Mouse (Mus musculus) limb, embryonic 15.5 days (tissue): ENCODE results near the gene Cnn2. TPM values are rescaled to one million over a fixed set of nuclear protein-coding genes. Genes with fewer than 3 reads are reported as not detected.
A peak's percentile ranks its signal among the peaks of the same experiment; 100 is the strongest.

Experiments
- ATAC-seq: fragments of 200-750 bp; cut with Nextera tagmentation; 2 replicates; pipeline ENCODE4 v1.8.0; 2017; ENCODE audit warnings: low read depth, moderate TSS enrichment; ENCODE audit not compliant: insufficient number of reproducible peaks, low FRiP score, low TSS enrichment
- H3K27ac ChIP-seq: fragments of 300-500 bp; sonication (generic); 2 replicates; pipeline ENCODE4 v1.5.1; 2015; ENCODE audit warnings: moderate library complexity, mild to moderate bottlenecking, inconsistent platforms
- H3K27me3 ChIP-seq: fragments of 300-500 bp; sonication (generic); 2 replicates; pipeline ENCODE4 v1.6.1; 2015; ENCODE audit warnings: inconsistent platforms
- H3K36me3 ChIP-seq: fragments of 300-500 bp; sonication (generic); 2 replicates; pipeline ENCODE4 v1.6.1; 2015; ENCODE audit warnings: inconsistent platforms
- H3K4me1 ChIP-seq: fragments of 300-500 bp; sonication (generic); 2 replicates; pipeline ENCODE4 v1.6.1; 2015; ENCODE audit warnings: inconsistent platforms
- H3K4me2 ChIP-seq: fragments of 300-500 bp; sonication (generic); 2 replicates; pipeline ENCODE4 v1.6.1; 2015; ENCODE audit warnings: mild to moderate bottlenecking, inconsistent platforms
- H3K4me3 ChIP-seq: fragments of 300-500 bp; sonication (generic); 2 replicates; pipeline ENCODE4 v1.5.1; 2015; ENCODE audit warnings: mild to moderate bottlenecking, inconsistent platforms
- H3K9ac ChIP-seq: fragments of 300-500 bp; sonication (generic); 2 replicates; pipeline ENCODE4 v1.6.1; 2015; ENCODE audit warnings: inconsistent platforms
- H3K9me3 ChIP-seq: fragments of 300-500 bp; sonication (generic); 2 replicates; pipeline ENCODE4 v1.6.1; 2016; ENCODE audit warnings: inconsistent platforms
- whole genome bisulfite sequencing: fragments of 180-500 bp; shearing (Covaris S2); methylation state at CpG from one replicate; pipeline ENCODE4 v1.1.7; 2015; 5-methylcytosine and 5-hydroxymethylcytosine counted together
- polyA plus RNA-seq: library from polyadenylated mRNA; unstranded; fragments of >200 nt; fragmentation: Nextera tagmentation; extraction: Ambion mirVana; gene quantifications from 2 replicates; pipeline ENCODE4 v1.2.1, GENCODE M21; 2015

Cnn2 gene
- polyA plus RNA-seq, 1 experiment from 2014 or later, result 270 TPM

DNA sequence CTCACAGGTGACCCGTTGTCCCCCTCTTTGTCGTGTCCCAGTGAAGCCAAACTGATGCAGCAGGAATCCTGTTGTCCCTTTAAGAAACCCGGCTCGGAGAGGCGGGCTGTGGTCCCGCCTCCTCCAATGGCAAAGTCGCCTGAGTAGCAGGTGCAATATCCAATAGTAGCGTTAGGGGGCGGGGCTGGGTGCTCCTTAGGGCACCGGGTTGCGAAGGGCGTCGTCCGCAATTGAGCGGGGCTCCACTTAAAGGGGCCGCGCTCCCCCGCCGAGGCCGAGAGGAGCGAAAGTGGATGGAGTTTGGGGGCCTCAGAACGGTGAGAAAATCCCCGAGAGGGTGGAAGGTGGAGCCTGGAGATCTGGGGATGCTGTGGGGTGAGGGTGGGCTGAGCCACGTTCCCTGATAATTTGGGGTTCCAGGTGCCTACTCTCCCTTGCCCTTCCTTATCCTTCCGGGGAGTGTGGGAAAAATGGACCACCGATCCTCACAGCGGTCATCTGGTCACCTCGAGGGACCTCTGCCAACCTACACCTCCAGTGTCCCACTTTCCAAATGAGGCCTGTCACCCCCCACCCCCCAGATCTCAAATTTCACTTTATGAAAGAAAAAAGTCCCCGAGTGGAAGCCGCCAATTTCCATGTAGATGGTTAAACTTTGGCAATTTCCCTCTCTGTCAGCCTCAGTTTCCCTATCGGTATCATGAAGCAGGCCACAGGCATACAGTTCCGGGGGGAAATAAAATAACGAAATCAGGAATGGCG, 8.1 kb downstream of the Cnn2 start, which contains the start of gene Abca7:
Gene Abca7, plus strand, starts transcription at position 223 of the 762 bp plus-strand sequence.
- WGBS, result under 1% methylated on average over 34 of the region's 34 CpGs
- Histone ChIP-seq H3K4me1 (peaks cover 19% of the 10 kb centered on the region), H3K9me3 (no peaks in the 10 kb centered on the region), H3K27ac (peak within 1 kb of the TSS; percentile 54), H3K4me2 (peak within 1 kb of the TSS; percentile 88), H3K9ac (peak within 1 kb of the TSS; percentile 35; the same call in 1 of the 2 replicates), H3K4me3 (peak within 1 kb of the TSS; percentile 51), H3K36me3 (peaks cover 38% of the 10 kb centered on the region), H3K27me3 (peaks cover 19% of the 10 kb centered on the region; the same call in 1 of the 2 replicates)
- peak; percentile 74 for ATAC-seq

DNA sequence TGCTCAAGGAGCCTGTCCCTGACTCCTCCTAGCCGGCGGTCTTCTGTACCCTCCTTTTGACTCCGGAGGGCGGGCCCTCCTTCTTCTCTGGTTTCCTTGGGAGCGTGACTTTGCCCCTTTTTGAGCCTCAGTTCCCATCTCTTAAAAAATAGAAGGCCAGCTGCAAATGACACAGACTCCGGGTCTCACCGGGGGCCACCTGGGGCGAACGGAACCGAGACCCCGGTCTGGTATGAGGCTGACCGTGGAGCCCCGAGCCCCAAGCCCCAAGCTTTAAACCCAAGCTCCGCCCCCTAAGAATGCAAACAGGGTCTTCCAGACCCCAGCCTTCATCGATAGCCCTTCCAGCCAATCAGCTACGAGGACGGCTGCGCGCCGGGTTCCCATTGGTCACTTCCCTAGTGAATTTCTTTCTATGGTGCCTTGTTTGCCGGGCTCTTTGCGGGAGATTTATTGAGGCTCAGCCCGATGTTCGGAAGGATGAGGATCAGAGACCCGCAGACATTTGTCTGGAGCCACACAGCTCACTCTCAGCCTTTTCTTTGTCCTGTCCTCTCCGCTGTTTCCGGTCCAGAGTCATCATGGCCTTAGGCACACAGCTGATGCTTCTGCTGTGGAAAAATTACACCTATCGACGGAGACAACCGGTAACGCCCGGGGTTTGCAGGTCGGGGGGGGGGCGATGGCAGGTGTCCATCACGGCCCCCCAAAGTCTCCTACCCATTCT, 8.8 kb downstream of the Cnn2 start:
- H3K27me3 ChIP-seq, result peaks cover 26% of the 10 kb centered on the region
- ATAC-seq, result peak; percentile 55; the same call in 1 of the 2 replicates
- WGBS, result under 1% methylated on average over 35 of the region's 35 CpGs
- H3K4me2 ChIP-seq, result peak overlapping the region; percentile 88
- H3K4me1 ChIP-seq, result peaks cover 19% of the 10 kb centered on the region
- H3K9me3 ChIP-seq, result no peaks in the 10 kb centered on the region
- H3K27ac ChIP-seq, result peak overlapping the region; percentile 54; the same call in 1 of the 2 replicates
- H3K4me3 ChIP-seq, result peak overlapping the region; percentile 51
- H3K36me3 ChIP-seq, result peaks cover 30% of the 10 kb centered on the region
- no peak overlapping the region for H3K9ac ChIP-seq

DNA sequence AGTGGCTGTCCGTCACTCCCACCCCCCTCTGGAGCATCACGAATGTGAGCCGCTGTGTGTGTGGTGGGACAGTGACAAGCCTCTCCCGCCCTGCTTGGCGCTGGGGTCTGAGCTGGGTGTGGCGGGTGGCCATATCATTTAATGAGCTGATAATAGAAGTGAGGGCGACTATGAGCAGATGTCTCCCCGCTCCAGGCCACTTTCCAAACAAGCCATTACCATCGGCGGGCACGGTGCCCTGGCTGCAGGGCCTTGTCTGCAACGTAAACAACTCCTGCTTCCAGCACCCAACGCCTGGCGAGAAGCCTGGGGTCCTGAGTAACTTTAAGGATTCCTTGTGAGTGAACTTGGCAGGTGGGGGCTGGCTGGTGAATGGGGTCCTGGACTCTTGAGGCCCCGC, 9.4 kb downstream of the Cnn2 start:
- H3K4me3 ChIP-seq, result peak overlapping the region; percentile 51
- peaks cover 32% of the 10 kb centered on the region for H3K27me3 ChIP-seq
- H3K4me2 ChIP-seq, result peak overlapping the region; percentile 88
- H3K4me1 ChIP-seq, result peaks cover 24% of the 10 kb centered on the region
- ATAC-seq, result no peak
- WGBS, result 9% methylated on average over 15 of the region's 15 CpGs
- H3K27ac ChIP-seq, result no peak overlapping the region
- H3K9ac ChIP-seq, result no peak overlapping the region
- no peaks in the 10 kb centered on the region for H3K9me3 ChIP-seq
- H3K36me3 ChIP-seq, result peaks cover 24% of the 10 kb centered on the region

DNA sequence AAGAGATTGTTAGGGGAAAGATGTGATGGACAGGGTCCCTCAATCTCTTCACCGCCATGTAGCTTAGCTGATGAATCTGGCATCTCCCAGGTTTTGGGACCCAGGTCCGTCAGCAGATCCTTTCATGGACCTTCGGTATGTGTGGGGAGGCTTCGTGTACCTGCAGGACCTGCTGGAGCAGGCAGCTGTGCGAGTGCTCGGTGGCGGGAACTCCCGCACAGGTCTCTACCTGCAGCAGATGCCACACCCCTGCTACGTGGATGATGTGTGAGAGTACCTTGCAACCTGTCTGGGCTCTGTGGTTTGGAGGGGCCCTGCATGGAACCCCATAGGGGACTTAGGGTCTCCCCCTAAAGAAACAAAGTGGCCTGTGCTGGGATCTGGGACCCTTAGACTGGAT, 13.6 kb downstream of the Cnn2 start:
- H3K36me3 ChIP-seq, result no peaks in the 10 kb centered on the region
- H3K9ac ChIP-seq, result no peak overlapping the region
- no peak overlapping the region for H3K4me3 ChIP-seq
- ATAC-seq, result peak; percentile 31; the same call in 1 of the 2 replicates
- peaks cover 38% of the 10 kb centered on the region for H3K27me3 ChIP-seq
- no peak overlapping the region for H3K27ac ChIP-seq
- no peak overlapping the region for H3K4me2 ChIP-seq
- H3K4me1 ChIP-seq, result peaks cover 28% of the 10 kb centered on the region
- WGBS, result 71% methylated on average over 9 of the region's 9 CpGs
- H3K9me3 ChIP-seq, result no peaks in the 10 kb centered on the region

DNA sequence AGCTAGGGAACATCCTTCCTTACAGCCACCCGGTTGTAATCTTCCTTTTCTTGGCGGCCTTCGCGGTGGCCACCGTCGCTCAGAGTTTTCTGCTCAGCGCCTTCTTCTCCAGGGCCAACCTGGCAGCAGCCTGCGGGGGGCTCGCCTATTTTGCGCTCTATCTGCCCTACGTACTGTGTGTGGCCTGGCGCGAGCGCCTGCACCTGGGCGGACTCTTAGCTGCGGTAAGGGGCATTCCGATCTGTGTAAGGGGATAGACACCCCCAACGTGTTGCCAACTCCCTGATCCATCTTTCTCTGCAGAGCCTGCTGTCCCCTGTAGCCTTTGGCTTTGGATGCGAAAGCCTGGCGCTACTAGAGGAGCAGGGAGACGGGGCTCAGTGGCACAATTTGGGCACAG, 14.4 kb downstream of the Cnn2 start:
- 34% methylated on average over 21 of the region's 21 CpGs for WGBS
- H3K9me3 ChIP-seq, result no peaks in the 10 kb centered on the region
- H3K4me2 ChIP-seq, result no peak overlapping the region
- H3K27me3 ChIP-seq, result peaks cover 32% of the 10 kb centered on the region
- no peak overlapping the region for H3K4me3 ChIP-seq
- peak overlapping the region; percentile 9; the same call in 1 of the 2 replicates for H3K27ac ChIP-seq
- H3K4me1 ChIP-seq, result peaks cover 19% of the 10 kb centered on the region
- no peak overlapping the region for H3K9ac ChIP-seq
- H3K36me3 ChIP-seq, result no peaks in the 10 kb centered on the region
- no peak for ATAC-seq

DNA sequence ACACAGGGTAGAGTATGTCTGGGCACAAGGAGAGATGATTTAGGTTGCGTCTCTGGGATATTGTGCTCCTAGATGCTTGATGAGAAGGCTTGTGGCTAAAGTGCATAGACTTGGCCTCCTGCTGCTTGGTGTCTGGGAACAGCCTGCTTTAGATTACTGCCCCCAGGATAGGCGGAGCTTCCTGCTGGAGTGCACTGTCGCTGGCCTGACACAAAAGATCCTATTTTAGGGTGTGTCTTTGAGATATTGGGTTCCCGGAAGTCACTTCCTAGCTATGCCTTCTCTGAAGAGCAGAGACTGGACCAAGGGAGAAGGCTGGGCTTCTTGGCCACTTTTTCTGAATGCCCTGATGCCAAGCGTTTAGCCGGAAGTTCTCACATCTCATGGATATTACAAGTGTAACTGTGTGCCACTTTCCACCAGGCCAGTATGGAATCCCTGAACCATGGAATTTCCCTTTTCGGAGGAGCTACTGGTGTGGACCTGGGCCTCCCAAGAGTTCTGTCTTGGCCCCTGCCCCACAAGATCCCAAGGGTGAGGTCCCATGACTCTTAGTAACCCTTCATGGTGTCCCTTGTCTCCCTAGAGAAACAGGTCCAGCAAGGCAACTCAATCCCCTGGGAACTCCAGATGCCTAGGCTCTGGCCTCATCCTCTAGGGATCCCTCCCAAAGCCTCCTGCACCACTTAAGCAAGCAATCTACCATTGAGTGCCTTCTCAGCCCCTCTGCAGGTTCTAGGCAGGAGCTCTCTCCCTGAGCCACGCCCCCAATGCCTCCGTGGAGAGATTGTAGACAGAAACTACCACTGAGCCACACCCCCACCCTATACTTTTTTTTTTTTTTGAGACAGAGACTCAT, 15.2 kb downstream of the Cnn2 start:
- no peaks in the 10 kb centered on the region for H3K9me3 ChIP-seq
- peaks cover 12% of the 10 kb centered on the region for H3K4me1 ChIP-seq
- no peak for ATAC-seq
- H3K36me3 ChIP-seq, result 0 out of 2 replicates have a peak, but pooled peaks cover 1% of the 10 kb centered on the region
- WGBS, result 59% methylated on average over 9 of the region's 9 CpGs
- no peak overlapping the region for H3K4me3 ChIP-seq
- H3K27me3 ChIP-seq, result peaks cover 28% of the 10 kb centered on the region
- no peak overlapping the region for H3K4me2 ChIP-seq
- H3K9ac ChIP-seq, result no peak overlapping the region
- H3K27ac ChIP-seq, result 0 out of 2 replicates have a peak overlapping the region, but pooled peaks have one; percentile 43

DNA sequence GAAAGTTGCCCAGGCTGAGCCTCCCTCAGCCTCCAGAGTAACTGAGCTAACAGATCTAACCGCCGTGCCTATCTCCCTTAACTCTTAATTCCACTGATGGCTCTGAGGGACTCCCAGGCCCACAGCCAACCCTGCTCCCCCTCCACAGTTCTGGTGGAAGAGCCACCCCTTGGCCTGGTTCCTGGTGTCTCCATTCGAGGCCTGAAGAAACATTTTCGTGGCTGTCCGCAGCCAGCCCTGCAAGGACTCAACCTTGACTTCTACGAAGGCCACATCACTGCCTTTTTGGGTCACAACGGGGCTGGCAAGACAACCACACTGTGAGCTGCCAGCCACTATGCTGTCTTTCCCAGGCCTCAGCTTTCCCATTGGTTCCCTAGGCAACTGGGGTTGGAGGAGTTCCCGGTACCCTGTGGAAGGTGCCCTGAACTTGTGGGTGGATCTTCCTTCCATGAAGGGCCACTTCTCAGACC, 15.9 kb downstream of the Cnn2 start:
- H3K36me3 ChIP-seq, result 0 out of 2 replicates have a peak, but pooled peaks cover 3% of the 10 kb centered on the region
- no peak overlapping the region for H3K9ac ChIP-seq
- no peaks in the 10 kb centered on the region for H3K9me3 ChIP-seq
- H3K27me3 ChIP-seq, result peaks cover 27% of the 10 kb centered on the region
- H3K27ac ChIP-seq, result no peak overlapping the region
- ATAC-seq, result no peak
- no peak overlapping the region for H3K4me3 ChIP-seq
- WGBS, result 87% methylated on average over 8 of the region's 8 CpGs
- peaks cover 12% of the 10 kb centered on the region for H3K4me1 ChIP-seq
- H3K4me2 ChIP-seq, result no peak overlapping the region

DNA sequence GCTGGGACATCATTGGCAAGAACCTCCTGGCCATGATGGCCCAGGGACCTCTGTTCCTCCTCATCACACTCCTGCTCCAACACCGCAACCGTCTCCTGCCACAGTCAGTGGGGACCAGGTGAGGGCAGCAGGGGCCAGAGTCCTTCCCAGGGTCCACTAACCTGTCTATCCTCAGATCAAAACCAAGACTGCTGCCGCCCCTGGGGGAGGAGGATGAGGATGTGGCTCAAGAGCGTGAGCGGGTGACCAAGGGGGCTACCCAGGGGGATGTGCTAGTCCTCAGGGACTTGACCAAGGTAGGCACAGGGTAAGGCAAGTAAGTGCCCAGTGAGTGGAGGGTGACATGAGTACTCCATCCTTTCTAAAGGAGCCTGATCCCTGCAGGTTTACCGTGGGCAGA, 23.4 kb downstream of the Cnn2 start:
- H3K4me1 ChIP-seq, result peaks cover 13% of the 10 kb centered on the region; the same call in 1 of the 2 replicates
- H3K4me2 ChIP-seq, result no peak overlapping the region
- H3K9ac ChIP-seq, result no peak overlapping the region
- H3K27ac ChIP-seq, result no peak overlapping the region
- peaks cover 10% of the 10 kb centered on the region; the same call in 1 of the 2 replicates for H3K9me3 ChIP-seq
- H3K4me3 ChIP-seq, result no peak overlapping the region
- peaks cover 15% of the 10 kb centered on the region for H3K36me3 ChIP-seq
- 83% methylated on average over 6 of the region's 6 CpGs for WGBS
- no peak for ATAC-seq
- peaks cover 52% of the 10 kb centered on the region for H3K27me3 ChIP-seq

DNA sequence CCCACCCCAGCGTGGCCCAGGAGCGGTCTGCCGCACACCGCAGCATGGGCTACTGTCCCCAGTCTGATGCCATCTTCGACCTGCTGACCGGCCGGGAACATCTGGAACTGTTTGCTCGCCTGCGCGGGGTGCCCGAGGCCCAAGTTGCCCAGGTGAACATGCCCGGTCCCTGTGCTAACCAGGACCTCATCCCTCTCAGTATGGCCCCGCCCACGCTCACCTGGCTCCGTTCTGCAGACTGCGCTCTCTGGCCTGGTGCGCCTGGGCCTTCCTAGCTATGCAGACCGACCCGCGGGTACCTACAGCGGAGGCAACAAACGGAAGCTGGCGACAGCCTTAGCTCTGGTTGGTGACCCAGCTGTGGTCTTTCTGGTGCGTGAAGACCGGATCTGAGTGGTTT, 25.2 kb downstream of the Cnn2 start:
- no peak overlapping the region for H3K4me3 ChIP-seq
- H3K9ac ChIP-seq, result no peak overlapping the region
- peaks cover 14% of the 10 kb centered on the region for H3K4me1 ChIP-seq
- peaks cover 54% of the 10 kb centered on the region for H3K27me3 ChIP-seq
- H3K4me2 ChIP-seq, result no peak overlapping the region
- peaks cover 13% of the 10 kb centered on the region for H3K36me3 ChIP-seq
- peaks cover 10% of the 10 kb centered on the region; the same call in 1 of the 2 replicates for H3K9me3 ChIP-seq
- ATAC-seq, result no peak
- WGBS, result 30% methylated on average over 25 of the region's 25 CpGs
- no peak overlapping the region for H3K27ac ChIP-seq

DNA sequence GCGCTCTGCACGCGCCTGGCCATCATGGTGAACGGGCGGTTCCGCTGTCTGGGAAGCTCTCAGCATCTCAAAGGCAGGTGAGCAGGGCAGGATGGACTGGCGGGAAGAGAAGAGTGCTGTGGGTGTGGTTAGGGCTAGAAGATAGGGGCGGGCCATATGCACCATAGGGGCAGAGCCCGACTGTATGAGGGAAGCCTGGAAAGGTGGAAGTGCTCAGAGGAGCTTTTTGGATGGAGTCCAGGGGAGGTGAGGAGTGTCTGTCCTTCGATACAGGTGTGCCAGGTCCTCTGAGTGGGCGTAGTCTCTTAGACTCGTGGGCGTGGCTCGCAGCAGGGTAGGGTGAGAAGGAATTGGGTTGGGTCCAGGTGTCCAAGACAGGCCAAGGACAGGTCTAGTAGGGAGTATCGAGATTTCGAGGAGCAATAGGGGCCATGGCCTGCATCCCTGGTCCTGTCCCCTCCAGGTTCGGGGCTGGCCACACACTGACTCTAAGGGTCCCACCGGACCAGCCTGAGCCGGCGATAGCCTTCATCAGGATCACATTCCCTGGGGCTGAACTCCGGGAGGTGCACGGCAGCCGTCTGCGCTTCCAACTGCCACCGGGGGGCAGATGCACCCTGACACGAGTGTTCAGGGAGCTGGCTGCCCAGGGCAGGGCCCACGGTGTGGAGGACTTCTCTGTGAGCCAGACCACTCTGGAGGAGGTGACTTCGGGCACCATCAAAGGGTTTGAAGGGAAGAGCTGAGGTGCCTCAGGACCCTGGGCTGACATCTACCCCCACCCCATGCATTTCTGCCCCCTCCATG, 26.3 kb downstream of the Cnn2 start:
- ATAC-seq, result no peak
- WGBS, result 16% methylated on average over 28 of the region's 28 CpGs
- no peak overlapping the region for H3K27ac ChIP-seq
- no peak overlapping the region for H3K4me3 ChIP-seq
- H3K27me3 ChIP-seq, result peaks cover 54% of the 10 kb centered on the region
- peaks cover 10% of the 10 kb centered on the region; the same call in 1 of the 2 replicates for H3K9me3 ChIP-seq
- H3K4me1 ChIP-seq, result peaks cover 25% of the 10 kb centered on the region
- H3K36me3 ChIP-seq, result peaks cover 12% of the 10 kb centered on the region
- H3K4me2 ChIP-seq, result no peak overlapping the region
- H3K9ac ChIP-seq, result no peak overlapping the region
